Mouse (Mus musculus): ENCODE measurements around the gene Snapc1. TPM values are rescaled to one million over a fixed set of nuclear protein-coding genes. Genes with fewer than 3 reads are reported as not detected.

Snapc1 gene
- 1 to 10 TPM; 4.6 to 5.0 TPM for total RNA-seq (2021)
- long read RNA-seq, experiment 1, full-length matches to known transcripts: 4 of 6 reads
- long read RNA-seq, experiment 1, partial matches to known transcripts: 1 of 6 reads
- long read RNA-seq, experiment 1, other reads (novel, unspliced or antisense): 1 of 6 reads
- long read RNA-seq, experiment 2, full-length matches to known transcripts: 9 of 13 reads
- long read RNA-seq, experiment 2, partial matches to known transcripts: 4 of 13 reads
- long read RNA-seq, experiment 2, other reads (novel, unspliced or antisense): 0 of 13 reads

DNA sequence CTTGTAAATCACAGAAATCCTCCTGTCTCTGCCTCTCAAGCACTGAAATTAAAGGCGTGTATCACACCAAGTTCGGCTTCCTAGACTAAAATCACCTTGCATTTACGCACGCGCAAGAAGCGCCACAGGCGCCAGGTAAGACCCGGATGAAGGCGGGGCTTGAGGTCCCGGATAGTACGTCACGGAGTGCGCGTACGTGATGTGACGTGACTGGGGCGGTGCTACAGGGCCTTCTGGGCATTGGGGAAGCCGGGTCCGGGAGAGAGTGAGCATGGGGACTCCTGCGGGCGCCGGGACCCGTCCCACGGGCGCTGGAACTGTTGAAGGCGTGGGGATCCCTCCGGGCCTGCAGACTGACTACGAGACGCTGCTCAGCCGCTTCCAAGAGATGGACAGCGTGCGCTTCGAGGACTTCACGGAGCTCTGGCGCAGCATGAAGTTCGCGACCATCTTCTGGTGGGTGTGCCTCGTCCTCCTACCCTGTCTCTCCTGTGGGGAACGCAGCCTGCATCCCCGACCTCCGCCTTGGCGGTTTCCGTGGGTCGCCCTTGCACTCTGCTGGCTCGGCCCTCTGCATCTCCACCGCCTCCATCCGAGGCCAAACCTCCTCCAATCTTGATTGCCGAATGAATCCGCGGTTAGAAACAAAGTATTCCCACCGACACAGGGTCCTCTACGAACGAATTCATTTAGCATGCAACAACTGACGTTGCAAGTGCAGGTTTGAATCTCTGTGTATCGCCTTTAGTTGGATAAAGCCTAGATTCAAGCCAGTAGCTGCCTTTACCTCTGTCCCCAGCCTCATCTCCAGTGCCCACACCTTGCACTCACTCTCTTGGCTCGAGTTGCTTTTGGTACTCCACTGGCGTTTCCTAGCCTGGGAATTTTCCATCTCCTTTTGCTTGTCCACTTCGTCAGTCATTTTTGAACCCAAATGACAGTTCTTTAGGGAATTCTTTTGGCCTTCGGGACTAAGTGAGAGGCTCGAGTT is at the start of gene Snapc1:
Gene Snapc1, plus strand, starts transcription at position 191 of the 991 bp plus-strand sequence.
- peak; percentile 92 for DNase-seq

DNA sequence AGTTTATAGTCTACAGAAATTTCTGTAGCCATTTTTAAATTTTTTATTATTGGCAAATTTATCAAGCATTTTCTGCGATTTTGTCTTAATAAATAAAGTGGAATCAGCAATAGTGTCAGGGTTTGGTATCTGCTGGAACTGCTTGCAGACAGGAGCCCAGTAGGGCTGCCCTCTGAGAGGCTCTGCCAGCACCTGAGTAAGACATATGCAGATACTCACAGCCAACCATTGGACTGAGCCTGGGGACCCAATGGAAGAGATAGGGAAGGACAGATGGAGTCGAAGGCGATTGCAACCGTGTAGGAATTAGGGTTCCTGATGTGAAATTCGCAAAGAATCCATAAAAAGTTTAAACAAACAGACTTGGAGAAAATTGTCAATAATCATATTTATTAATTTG is 45.8 kb upstream of the Snapc1 start:
- DNase-seq: no peak

DNA sequence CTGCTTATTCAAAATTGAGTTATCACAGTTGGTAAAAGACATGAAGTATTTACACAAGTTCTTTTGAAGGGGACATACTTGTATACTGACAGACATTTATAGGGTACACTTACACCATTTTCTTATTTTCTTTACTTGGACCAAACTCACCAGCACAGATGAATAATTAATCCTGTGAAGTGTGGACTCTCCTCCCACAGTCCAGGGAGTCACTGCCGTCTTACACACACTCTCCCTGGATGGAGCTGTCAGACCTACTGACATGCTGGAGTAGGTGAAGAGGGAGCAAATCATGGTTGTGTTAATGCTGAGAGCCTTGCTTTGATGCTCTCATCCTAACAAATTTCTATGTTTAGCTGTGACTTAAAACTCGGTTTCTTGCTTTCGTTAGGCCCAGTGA is 34.0 kb upstream of the Snapc1 start:
- DNase-seq: no peak

DNA sequence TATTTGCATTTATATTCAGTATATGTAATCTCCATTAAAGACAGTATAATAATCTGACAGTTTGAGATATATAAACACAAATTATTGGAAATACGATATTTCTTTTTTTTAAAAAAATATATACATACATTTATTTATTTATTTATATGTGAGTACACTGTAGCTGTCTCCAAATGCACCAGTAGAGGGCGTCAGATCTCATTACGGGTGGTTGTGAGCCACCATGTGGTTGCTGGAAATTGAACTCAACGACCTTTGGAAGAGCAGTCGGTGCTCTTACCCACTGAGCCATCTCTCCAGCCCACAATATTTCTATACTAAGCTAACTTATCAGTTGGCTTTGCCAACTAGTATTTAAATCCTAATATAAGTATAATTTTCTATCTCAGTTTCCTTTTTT is 33.0 kb upstream of the Snapc1 start:
- no peak for DNase-seq

DNA sequence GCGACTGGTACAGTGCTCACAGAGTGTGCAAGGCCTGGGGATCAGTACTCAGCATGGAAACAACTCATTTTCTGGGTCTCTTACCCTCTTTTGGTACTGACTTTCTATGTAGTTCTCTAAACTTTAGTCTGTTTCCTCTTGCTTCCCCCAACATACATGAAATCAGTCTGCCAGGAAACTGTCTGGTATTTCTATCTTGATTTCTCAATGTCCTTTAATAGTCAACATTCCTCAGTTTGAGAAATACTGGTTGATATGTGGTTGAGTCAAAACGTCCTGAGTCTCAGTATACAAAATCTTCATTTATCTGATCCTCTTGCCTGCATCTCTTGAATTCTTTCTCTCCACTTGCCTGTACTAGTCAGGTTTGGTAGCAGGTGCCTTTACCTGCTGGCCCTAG is 29.8 kb upstream of the Snapc1 start:
- DNase-seq: no peak

DNA sequence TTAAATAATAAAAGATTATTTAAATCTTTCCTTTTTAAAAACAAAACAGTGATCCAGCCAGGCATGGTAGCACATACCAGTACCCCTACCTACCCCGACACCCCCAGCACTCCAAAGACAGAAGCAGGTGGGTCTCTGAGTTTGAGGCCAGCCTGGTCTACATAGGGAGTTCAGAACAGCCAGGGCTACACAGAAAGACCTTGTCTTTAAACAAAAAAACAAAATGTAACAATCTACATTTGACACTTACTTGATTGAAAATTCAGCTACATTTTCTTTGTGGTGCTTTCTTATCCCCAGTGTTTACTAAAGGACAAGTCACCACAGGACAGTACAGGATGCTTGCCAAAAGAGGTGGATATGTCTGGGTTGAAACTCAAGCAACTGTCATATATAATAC is 26.9 kb upstream of the Snapc1 start, which contains the start of gene Gm49321:
Gene Gm49321, plus strand, starts transcription at position 301 of the 400 bp plus-strand sequence.
- DNase-seq: no peak

DNA sequence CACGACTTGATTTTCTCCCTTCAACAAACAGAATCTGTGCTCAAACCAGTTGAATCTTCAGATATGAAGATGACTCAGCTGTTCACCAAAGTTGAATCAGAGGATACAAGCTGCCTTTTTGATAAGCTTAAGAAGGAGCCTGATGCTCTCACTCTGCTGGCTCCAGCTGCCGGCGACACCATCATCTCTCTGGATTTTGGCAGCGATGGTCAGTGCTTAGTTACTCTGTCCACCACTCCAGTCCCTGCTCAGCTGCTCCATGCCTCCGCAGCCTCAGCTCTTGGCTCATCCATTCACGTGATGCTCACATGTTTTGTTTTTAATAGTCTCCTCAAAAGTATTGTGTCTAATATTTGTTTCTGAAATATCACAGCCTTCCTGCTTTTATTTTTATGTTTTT is 24.7 kb upstream of the Snapc1 start:
- peak; percentile 18 for DNase-seq

DNA sequence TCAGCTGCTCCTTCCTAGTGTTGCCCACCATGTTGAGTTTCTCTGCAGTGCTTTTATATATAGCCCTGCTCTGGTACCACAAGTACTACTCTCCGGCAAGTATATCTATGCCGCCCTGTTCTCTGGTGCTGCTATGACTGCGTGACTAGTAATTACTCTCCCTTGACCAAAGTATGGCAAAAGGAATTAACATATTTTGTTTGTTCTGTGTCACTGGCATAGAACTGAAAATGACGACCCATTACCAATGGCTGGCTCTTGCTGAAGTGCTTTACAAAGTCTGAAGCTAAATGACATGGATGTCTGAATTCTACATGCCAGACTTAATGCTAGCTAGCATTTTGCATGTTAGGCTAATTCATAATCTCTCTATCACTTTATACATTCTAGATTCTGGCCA is 15.9 kb upstream of the Snapc1 start:
- no peak for DNase-seq

DNA sequence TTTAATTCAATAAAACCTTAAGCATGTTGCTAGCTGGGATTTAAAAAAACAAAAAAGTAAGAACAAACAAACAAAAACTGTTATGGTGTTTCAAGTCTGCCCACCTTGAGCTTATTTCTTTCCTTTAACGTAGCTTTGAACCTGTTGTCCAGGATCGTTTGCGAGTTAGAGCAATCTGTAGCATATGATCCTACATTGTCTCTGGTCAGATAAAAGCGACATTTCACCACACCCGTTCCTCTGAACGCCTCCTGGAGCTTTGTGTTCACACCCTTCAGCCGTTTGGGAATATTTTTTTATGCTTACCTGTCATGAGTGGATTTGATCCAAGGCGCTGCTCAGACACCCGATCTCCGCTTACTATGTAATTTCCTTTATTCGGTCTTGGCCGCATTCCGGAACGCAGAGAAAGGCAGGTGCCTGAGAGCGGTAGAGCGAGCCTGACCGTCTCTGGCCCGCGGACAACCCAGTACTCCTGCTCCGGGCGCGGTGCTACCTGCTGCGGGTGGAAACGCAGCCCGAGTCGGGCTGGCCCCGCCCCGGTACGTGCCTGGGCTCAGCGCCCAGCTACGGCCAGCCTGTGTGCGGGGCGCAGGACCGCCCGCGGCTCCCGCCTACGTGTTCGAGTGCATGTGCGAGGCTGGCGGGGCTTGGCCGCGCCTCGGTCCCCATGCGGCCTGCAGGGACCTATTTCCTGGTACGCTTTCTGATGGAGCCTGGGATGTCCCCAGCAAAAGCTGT is 14.8 kb upstream of the Snapc1 start:
- DNase-seq: peak; percentile 20

DNA sequence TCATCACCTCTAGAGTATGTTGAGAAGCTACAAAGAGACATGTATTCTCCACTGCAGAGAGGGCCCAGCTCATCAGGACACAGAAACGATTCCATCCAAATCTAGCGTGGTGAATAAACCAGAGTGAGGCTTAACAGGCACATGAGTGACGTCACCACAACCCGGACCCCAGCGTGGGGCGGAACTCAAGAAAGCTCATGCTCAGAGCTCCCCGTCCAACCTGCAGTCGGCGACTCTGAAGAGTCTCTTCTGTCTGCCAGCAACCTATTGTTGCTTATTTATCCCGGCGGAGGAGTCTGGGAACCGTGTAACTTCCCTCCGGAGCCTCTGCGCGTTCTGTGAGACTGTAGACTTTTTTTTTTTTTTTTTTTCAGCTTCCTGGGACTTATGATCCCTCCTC is 11.4 kb upstream of the Snapc1 start:
- no peak for DNase-seq

DNA sequence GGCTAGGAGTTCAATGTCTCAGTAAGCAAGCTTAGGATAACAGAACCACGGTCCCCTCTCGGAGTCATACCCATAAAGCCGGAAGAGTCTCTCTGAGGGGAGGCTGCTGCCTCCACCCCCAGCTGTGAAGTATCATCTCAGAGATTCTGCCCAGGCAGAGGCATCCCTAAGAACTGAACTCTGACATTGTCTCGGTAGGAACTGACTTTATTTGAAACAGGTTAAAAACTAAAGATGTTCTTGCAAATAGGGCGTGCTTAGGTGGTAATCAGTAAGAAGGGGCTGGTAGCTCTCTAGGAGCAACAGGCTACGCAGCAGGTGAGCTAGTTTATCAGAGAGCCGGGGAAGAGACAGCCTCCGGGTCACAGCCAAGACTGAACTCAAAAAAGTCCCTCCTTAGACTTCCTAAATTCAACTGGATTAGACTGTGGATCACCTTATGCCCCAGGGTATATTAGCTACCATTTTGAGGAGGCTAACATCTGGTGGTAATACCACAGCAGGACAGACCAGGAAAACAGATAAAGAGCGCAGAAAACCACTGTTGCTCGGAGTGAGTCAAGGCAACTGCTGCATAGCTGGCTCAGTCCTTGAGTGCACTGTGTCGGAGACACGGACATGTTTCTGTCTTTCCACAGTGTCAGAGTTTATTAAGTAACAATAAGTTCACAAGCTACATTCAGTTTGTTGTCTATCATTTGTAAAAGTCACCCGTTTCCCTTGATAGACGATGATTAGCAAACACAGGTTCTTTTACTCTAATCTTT is 10.7 kb upstream of the Snapc1 start:
- no peak for DNase-seq

DNA sequence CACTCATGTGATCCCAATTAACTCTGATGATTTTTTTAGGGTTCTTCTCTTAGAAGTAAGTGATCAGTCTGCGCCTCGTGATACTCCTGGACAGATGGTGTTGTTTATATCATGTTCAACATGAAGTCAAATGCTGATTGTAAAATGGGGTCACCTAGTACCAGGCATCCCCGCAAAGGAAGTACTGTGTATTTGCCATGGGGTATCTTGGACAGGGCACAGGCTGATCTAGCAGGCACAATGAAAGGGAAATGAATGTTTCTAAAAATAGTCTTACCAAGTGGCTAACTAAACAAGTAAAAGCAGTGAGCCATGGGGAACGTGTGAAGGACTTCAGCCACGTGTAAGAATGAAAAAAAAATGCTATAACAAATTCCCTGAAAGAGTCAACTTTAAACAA is 9.5 kb upstream of the Snapc1 start:
- DNase-seq: no peak

DNA sequence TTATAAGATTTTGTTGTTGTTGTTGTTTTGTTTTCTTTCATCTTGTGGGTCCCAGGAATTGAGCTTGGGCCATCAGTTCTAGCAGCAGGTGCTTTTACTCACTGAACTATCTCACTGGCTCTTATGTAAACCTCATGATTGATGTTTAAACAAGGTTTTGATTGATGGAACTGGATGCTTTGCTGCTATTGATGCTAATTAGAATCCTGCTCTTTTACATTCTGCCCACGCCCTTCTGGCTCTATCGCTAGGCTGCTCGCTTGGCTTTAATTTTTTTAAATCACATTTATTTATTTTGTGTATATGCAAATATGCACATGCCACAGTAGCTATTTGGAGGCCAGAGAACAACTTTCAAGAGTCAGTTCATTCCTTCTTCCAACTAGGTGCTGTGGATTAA is 6.6 kb upstream of the Snapc1 start:
- DNase-seq: no peak

DNA sequence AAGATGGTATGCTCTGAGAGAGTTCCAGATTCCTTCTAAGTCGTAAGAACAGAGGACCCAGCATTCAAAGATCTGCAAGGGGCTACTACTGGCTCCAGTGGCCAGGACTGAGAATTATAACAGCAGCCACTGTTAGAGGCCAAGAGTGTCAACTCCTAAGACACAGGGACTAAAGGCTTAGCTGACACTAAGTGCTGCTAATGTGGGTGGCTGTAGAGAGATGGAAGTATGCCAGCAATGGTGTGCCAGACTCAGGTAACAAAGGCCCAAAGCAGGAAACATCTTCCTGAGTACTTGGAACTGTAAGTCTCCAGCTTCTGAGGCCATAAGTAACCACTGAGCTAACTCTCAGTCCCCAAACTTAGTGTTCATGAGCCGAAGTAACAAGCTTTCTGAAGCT is 5.5 kb upstream of the Snapc1 start:
- no peak for DNase-seq

DNA sequence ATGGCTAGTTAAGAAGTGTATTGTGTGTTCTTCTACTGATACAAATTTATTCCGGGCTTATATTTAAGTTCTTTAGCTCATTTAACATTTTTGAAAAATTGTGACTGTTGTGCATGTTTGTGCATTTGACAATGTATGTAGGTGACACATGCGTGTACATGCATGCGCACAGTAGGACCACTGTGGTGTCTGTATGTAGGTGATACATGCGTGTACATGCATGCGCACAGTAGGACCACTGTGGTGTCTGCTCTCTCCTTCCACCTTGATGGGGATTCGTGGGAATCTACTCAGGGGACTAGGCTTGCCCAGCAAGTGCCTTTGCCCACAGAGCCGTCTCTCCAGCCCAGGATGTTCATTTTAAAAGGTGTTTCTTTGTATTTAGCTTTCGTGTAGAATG is 4.9 kb downstream of the Snapc1 start:
- DNase-seq: no peak

DNA sequence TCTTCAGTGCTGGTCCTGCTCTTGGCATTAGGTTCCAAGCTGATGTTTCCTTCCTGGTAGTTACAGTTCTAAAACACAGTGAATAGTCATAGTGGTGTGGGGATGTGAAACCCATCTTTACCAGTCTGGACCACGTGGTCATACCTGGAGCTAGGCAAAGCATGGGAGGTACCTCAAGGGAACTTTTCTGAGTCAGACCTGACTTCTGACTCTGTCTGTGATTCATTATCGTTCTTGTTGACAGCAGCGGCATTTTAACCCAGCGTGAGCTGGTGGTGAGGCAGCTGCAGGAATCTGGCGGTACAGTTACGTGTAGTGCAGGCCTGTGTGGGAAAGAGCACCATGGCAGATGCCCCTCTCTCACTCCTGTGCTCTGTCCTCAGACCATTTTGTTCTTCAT is 10.3 kb downstream of the Snapc1 start:
- no peak for DNase-seq

DNA sequence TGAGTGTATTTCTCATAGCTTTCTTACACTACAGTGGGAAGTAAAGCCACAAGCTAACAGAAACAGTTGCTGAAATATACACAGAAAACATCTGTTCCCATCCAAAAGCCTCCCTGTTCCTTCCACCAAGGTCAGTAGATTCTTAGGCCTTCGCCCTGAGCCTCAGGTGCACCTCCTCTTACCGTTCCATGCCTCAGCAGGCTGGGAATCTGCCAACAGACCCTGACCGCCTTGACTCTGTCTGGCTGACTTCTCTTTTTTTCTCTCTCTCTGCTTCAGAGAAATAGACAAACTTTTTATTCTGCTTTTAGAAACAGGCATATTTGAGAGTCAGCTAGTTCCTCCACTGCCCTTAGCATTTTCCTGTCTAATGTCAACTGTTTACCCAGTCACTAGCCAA is 13.9 kb downstream of the Snapc1 start:
- DNase-seq: no peak

DNA sequence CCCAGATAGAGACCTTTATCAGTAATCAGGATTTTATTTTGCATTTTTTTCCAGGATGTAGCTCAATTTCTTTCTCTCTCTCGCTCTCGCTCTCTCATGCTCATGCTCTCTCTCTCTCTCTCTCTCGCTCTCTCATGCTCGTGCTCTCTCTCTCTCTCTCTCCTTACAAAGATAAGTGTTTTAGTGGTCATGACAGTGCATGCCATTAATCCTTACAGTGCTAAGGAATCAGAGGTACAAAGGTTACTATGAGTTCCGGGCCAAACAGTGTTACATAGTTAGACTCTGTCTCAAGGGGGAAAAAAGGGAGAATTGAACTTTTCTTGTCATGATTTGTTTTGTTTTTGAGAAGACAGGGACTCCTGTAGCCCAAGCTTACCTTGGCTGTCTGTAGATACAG is 15.4 kb downstream of the Snapc1 start:
- no peak for DNase-seq

DNA sequence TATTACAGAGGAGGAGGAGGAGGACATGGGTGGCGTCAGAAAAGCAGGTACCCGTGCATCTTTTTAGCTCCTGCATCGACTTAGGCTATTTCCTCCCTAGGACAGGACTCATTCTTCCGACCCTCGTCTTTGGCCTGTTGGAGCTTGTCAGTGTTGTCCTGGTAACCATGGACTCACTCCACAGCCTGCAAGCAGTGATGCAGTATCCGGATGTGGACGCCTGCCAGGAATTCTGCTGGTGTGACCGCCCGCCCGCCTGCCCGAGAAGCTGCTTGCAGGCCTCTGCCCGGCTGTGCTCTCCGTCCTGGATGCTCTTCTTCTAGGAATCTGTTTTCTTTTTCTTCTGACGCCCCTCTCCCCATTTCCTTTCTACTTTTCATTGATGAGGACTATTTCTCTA is 18.3 kb downstream of the Snapc1 start:
- DNase-seq: no peak

DNA sequence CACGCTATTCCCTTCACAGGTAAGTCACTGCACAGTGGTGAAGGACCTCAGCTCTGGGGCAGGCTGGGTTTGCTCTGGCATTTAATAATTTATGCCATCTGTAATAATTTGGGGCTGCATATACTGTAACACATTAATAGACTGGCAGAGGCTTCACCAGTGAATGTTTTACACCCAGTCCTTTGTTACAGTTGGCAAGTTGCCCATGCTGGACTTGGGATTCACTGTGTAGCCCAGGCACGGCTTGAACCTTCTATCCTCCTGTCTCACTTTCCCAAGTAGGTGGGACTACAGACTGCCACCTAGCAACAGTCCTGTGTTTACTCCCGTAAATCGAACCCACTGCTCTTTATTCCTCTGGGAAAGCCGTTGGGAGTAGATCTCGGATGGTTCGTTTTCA is 22.0 kb downstream of the Snapc1 start:
- DNase-seq: no peak

DNA sequence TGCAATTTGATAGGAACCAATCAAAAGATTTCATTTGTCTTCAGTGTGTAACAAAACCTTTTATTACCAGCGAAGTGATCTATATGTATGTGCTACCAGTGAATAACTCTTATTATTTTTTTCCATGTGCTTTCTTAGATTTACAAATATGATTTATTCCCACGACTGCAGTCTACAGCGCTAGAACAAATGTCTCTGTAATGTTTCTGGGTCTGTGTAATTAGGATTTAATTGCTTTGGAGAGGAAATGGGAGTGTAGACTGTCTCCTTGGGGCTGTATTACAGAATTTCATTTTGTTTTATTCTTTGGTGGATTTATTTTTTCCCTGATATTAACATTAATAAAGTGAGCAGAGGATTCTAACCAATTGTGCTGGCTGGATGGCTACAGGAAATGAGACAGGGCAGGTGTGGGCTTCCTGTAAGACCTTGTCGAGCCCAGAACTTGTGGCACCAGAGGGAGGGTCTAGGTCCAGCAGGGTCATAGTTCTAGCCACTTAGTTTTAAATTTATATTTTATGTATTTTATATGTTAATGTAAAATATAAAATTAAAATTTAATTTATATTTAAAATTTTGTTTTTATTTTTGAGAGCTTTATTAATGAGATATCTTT is 24.2 kb downstream of the Snapc1 start:
- no peak for DNase-seq

DNA sequence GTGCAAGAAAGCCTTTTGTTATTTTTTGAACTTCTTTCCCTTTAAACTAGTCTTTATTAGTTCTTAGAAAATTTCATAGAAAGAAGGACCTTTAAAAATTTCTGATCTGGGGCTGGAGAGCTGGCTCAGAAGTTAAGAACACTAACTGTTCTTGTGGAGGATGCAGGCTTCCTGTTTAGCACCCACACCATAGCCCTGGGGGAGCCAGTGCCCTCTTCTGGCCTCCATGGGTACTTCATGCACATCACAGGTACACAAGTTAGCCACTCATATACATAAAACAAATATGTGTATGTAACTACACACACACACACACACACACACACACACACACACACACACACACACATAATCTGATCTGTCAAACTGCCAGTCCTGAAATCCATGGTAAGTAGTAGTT is 25.3 kb downstream of the Snapc1 start:
- no peak for DNase-seq

All from gastrocnemius, postnatal 25 days (tissue).